Mouse (Mus musculus) gastrocnemius, postnatal 14 days (tissue): ENCODE data around the gene Zfp472. TPM values are rescaled to one million over a fixed set of nuclear protein-coding genes. Genes with fewer than 3 reads are reported as not detected.

Source experiments
- DNase-seq: peaks from one replicate; pipeline ENCODE4 v3.0.0; 2021; ENCODE audit warnings: mixed read lengths
- intact Hi-C: fragments of 180-260 bp; cut with DNase I; formaldehyde crosslinking; loops from one replicate; pipeline ENCODE4 v1.15.1; 2025; ENCODE audit warnings: low total_unique reads
- long read RNA-seq, 2 experiments: library from polyadenylated mRNA; stranded (forward); transcript quantifications; one replicate each; pipeline ENCODE4 v2.0.0; 2021
- total RNA-seq, 2 experiments: library from RNA; stranded (reverse); gene quantifications; 2 replicates each; pipeline ENCODE4 v1.2.3; 2021

The Zfp472 gene
- 1 to 10 TPM; 1.9 TPM for total RNA-seq
- long read RNA-seq, experiment 1, partial matches to known transcripts, result 0 of 1 reads
- long read RNA-seq, experiment 1, other reads (novel, unspliced or antisense), result 0 of 1 reads
- long read RNA-seq, experiment 2, partial matches to known transcripts, result 0 of 2 reads
- long read RNA-seq, experiment 2, other reads (novel, unspliced or antisense), result 0 of 2 reads

DNA sequence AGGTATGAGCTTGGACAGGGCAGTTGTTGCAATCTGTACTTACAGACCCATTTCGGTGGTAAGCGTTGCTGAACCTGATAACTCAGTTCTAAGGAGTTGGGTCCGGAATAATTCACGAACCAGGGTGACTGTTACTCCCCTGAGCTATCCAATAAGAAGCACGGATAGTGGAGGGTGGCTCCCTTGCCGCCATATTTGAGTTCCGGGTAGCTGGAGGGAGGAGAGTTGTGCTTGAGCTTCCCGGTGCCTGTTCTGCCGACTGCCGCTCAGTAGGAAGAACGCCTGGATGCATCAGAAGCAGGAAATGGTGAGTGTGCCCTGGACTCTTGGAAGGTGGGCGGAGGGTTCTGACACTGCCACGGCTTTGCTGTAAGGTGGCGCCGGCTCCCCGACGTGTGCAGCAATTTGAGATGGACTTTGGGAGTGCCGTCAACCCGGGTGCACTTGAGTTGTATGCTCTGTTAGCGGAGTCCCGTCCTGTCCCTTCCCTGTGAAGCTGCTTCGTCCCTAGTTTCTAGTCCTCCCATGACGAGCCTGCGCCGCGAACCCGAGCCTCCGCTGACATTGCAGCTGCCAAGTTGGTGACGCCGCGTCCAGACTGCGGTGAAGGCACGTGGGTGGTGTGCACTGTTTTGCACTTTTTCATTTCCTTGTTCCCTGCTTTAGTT lies at the start of gene Zfp472:
Gene Zfp472, plus strand, starts transcription at position 192 of the 668 bp plus-strand sequence.
- intact Hi-C loops, result no loop called here
- DNase-seq, result peak; percentile 84

DNA sequence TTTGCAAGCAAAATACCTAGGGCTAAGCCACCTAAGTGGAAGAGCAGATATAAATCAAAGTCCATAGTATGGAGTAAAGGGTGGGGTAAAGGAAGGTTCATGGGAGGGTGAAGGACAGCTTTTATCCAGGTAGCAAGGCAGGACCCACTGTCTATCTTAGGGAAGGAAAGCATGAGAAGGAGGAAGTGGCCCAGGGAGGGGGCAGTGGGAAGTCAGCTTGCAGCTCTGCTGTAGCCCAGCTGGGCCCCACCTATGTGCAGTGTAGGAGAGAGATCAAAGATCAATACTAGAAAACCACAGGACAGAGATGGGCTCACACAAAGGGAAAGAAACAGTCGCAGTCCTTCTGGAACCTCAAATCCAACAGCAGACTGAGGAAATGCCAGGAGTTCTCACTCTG lies 49.5 kb upstream of the Zfp472 start:
- intact Hi-C loops, result no loop called here
- DNase-seq, result no peak

DNA sequence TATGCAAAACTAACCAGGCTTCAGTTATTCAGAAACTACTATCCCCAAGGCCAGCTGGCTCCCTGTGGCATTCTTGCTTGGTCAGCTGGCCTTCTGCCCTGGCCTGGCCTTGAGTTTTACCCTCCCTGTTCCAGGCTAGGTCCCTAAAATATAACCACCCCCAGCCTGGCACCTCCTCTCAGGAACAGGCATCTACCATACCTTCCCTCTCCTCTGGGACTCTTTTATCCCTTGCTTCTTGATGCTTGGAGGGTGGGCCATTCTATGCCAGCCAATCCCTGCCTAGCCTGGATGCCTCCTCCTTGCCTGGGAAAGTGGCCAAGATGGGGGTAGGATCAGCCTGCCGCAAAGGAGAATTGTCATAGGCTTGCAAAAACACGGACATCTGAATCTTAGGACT lies 48.5 kb upstream of the Zfp472 start, which contains the start of gene Cyp4f14:
Gene Cyp4f14, minus strand, starts transcription at position 212 of the 400 bp plus-strand sequence.
- intact Hi-C loops, result no loop called here
- peak; percentile 33 for DNase-seq

GRCm38 (mm10) chr17:32919123-32919522 lies 46.5 kb upstream of the Zfp472 start:
- DNase-seq, result no peak
- intact Hi-C loops, result no loop called here

- intact Hi-C loops, result no loop called here
- DNase-seq, result no peak
Observed at GRCm38 (mm10) chr17:32923681-32924080, 41.9 kb upstream of the Zfp472 start.

- intact Hi-C loops, result no loop called here
- DNase-seq, result peak; percentile 79
Observed at GRCm38 (mm10) chr17:32924658-32925312, 40.8 kb upstream of the Zfp472 start.

DNA sequence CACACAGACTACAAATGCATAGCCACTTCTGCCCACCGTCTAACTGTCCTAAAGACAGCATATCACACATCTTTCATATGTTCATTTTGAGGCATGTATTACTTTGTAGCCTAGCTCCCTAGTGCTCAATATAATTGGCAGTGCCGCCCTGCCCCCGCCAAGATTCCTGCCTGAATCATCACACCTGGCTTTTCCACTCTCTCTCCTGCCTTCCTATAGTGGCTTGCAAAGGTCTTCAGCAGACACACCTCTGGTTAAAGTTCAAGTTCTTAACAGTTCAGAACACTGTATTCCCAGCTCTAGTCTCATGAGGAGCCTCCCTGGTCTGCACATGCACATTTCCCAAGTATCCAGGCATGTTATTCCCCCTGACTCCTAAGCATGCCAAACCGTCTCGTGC lies 37.8 kb upstream of the Zfp472 start:
- intact Hi-C loops, result no loop called here
- no peak for DNase-seq

DNA sequence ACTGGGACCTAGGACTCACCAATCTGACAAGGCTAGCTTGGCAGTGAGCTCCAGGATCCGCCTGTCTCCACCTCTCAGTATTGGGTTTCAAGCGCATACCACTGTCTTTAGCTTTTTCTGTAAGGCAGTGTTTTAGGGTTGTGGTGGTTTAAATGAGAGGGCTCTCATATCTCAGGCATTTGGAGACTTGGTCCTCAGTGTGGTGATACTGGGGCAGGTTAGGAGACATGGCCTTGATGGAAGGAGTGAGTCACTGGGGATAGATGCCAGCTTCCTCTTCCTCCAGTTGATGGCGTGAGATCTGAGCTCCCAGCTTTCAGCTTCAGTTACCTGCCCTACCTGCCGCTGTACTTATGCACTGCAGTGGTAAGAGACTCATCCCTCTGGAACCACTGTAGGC lies 25.8 kb upstream of the Zfp472 start:
- no peak for DNase-seq
- intact Hi-C loops, result no loop called here

DNA sequence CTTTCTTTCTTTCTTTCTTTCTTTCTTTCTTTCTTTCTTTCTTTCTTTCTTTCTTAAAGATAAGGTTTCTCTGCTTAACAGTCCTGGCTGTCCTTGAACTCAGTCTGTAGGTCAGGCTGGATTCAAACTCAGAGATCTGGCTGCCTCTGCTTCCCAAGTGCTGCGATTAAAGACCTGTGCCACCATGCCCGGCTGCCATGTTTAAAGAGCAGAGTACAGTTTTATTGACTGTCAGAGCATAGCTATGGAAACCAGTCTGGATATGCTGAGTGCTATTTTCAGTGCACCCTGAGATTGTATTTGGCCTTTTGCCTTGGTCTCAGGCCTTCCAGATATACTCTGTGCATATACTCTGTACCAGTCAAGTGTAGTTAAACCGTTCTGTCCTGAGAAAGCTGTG lies 22.0 kb upstream of the Zfp472 start:
- no peak for DNase-seq
- intact Hi-C loops, result no loop called here

DNA sequence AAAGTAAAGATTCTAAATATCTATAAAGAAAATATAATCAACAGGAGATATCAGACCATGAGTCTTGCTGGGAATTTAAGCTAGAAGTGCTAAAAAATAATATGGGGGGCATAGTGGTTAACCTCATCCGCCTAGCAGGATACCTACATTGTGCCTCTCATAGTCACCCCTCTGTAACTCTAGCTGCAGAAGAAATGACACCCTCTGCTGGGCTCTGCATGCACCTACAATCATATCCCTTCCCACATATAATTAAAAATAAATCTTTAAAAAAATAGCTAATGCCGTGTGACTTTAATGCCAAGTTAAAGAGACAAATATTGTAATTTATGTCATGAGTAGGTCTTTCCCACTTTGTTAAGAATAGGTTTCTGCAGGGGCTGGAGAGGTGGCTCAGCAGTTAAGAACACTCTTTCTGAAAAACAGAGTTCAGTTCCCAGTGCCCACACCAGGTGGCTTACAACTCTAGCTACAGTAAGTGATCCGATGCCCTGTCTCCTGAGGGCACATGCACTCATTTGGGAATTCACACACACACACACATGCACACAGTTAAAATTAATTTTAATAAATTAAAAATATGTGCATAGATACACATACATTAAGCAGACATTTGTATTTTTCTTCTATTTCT lies 21.1 kb upstream of the Zfp472 start:
- no peak for DNase-seq

GRCm38 (mm10) chr17:32946716-32947115 lies 18.9 kb upstream of the Zfp472 start:
- DNase-seq, result no peak
- intact Hi-C loops, result no loop called here

More for the DNA sequence above, 21.1 kb upstream of the Zfp472 start:
- intact Hi-C loops, result no loop called here

DNA sequence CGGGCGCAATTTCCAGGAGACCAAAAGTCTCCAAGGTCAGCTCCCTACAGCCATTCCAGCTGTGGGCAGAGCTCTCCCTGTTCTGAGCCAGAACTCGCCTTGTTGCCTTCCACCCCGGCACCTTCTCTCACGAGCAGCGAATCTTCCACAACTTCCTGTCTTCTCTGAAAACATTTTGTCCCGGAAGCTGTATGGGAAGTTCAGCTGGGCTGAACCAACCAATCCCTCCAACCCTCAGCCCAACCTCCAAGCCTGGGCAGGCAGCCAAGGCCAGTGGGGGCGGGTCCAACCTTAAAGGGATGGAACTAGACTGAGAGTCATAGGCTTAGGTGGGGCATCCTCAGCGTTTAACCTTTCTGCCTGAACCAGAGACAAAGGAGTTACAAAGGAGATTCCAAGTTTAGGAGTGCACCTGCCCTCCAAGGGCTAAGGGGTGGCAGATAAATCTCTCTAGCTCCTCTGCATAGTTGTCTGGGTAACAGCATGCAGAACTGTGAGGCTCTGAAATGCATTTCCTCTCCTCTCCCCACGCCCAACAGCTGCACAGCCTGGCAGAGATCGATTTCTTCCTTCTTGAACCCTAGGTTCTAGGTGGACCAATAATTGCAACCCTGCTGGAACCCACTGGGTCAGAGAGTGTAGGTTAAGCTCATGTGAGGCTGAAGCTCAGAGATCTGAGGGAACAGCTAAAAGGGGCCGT lies 18.2 kb upstream of the Zfp472 start, which contains the start of gene Cyp4f13:
Gene Cyp4f13, minus strand, starts transcription at position 188 of the 700 bp plus-strand sequence.
- intact Hi-C loops, result no loop called here
- peak; percentile 99 for DNase-seq

- intact Hi-C loops, result loop anchor here (5.0 kb wide), 1 partner anchor 43 kb away; no protein-coding TSS in a partner anchor
- no peak for DNase-seq
Observed at GRCm38 (mm10) chr17:32950136-32950535, 15.5 kb upstream of the Zfp472 start.

GRCm38 (mm10) chr17:32951006-32951405 lies 14.6 kb upstream of the Zfp472 start:
- intact Hi-C loops, result loop anchor here (5.0 kb wide), 1 partner anchor 44 kb away; no protein-coding TSS in a partner anchor
- no peak for DNase-seq

DNA sequence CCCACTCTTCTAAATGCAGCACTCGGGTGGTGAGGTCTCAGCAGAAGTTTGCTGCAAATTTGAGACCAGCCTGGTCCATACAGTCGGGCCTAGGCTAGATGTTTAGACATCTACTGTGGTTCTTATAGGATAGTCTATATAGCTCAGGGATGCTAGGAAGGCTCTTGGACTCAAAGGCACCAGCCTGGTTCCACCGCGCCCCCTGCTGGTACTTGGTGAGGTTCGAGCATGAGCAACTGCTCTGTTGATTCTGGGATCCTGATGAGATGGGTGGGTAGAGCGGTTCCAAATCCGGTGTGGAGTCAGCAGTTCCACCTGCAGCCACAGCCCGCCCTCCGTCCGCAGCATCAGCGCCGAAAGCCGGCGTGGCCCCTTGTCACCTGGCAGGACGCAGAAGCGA lies 14.2 kb upstream of the Zfp472 start:
- intact Hi-C loops, result loop anchor here (5.0 kb wide), 1 partner anchor 44 kb away; no protein-coding TSS in a partner anchor
- peak; percentile 85 for DNase-seq

GRCm38 (mm10) chr17:32965253-32965622 lies 376 bp upstream of the Zfp472 start:
- intact Hi-C loops, result no loop called here
- no peak for DNase-seq

DNA sequence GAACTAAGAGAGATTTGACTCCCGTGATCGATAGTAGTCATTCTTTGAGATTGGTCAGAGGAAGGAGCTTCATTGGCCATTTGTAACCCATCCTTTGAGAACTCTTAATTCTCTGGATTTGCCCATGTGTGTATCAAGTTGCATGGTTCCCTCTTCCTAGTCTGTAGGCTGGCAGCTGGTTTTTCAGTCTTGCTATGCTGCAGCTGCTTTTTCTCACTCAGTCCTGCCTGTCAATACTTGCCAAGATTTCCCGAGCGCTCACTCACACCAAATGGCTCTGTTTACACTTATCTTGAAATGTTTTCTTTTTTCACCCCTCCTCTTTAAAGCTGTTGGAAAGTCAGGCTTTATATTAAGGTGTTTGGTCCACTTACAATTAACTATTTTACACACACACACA lies 15.7 kb downstream of the Zfp472 start:
- intact Hi-C loops, result no loop called here
- DNase-seq, result no peak

- DNase-seq, result no peak
- intact Hi-C loops, result no loop called here
Observed at GRCm38 (mm10) chr17:32986301-32986700, 20.7 kb downstream of the Zfp472 start.

GRCm38 (mm10) chr17:32991965-32992698 lies 26.5 kb downstream of the Zfp472 start:
- intact Hi-C loops, result no loop called here
- no peak for DNase-seq
